1 mouse cellular context compared by ENCODE assay signal in the genomic region with DNA sequence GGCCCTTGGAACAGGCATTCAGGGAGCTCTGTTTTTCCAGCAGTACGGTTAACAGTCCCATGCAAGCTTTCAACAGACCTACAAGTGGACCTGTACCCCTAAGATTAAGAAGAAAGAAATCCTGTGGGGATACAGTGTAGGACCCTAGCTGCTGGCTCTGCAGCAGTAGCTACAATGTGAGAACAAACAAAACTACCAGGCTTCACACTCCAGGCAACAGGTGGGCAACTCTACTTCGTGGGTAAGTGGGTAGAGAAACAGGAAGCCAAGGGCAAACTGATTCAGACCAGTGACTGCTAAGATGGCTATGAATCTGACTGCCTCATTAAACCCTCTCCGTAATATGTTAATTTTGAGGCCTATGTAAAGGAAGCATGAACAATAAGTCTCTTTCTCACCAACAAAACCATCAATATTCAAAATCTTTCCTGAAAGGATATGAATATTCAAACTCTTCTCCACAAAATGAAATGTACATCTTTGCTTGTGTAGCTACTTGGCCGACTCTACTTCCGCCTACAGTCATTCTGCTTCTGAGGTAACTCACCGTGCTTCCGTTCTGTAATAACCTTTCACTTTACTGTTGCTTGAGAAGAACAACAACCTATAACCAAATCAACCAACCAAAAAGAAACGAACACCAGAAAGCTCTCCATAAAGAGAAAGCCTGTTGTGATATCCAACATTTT.
TF ChIP-seq lines count a peak whose summit lies in the region.

No protein-coding gene starts in this region.

TF ChIP-seq in CH12.LX, 34 proteins besides CTCF, POLR2A, EP300 and RAD21 (continued from another document):
- TF ChIP-seq NELFE (IDR thresholded peaks at IDR 0.05; ENCODE audit: low read depth, low read length) (no peak), POLR2AphosphoS2 (IDR thresholded peaks at IDR 0.05; ENCODE audit: low read depth, low read length) (no peak), KAT2A (IDR thresholded peaks at IDR 0.05; ENCODE audit: insufficient replicate concordance, low read length) (no peak), UBTF (IDR thresholded peaks at IDR 0.05; ENCODE audit: low read depth, low read length) (no peak), HCFC1 (IDR thresholded peaks at IDR 0.05; ENCODE audit: low read depth, low read length) (0 out of 2 replicates have a peak, but pooled peaks have one; percentile 21)
